Mouse (Mus musculus): Measurements from ENCODE around the gene Tmem14a. TPM values are rescaled to one million over a fixed set of nuclear protein-coding genes. Genes with fewer than 3 reads are reported as not detected.
A peak's percentile ranks its signal among the peaks of the same experiment; 100 is the strongest.
"Not testable (repeated sequence)": the region's sequence is repeated elsewhere in the genome, so short reads cannot be mapped to it uniquely, and the experiment has no call there.

Gene Tmem14a
- polyA plus RNA-seq, 1 experiment from 2014 or later, result 13.5 TPM

- not testable (repeated sequence) for H3K36me3 ChIP-seq (ENCODE audit: control insufficient read depth, insufficient read depth, low read length); DNase-seq (ENCODE audit: low spot score); H3K9ac ChIP-seq (ENCODE audit: low read depth, low read length); H3K4me1 ChIP-seq (replicated peaks; ENCODE audit: control insufficient read depth, insufficient read depth, low read length); H3K4me2 ChIP-seq (replicated peaks; ENCODE audit: low read depth, low read length); H3K27me3 ChIP-seq (ENCODE audit: control insufficient read depth, insufficient read depth, low read length); H3K9me3 ChIP-seq (ENCODE audit: control insufficient read depth, low read length); ATAC-seq (ENCODE audit: low FRiP score); H3K4me3 ChIP-seq (ENCODE audit: low read depth, low read length); H3K27ac ChIP-seq (ENCODE audit: low read depth, low read length)
- WGBS, result 87% methylated on average over 8 of the region's 8 CpGs
These were observed 41.6 kb downstream of the Tmem14a start for GRCm38 (mm10) chr1:21259981-21260380.

DNA sequence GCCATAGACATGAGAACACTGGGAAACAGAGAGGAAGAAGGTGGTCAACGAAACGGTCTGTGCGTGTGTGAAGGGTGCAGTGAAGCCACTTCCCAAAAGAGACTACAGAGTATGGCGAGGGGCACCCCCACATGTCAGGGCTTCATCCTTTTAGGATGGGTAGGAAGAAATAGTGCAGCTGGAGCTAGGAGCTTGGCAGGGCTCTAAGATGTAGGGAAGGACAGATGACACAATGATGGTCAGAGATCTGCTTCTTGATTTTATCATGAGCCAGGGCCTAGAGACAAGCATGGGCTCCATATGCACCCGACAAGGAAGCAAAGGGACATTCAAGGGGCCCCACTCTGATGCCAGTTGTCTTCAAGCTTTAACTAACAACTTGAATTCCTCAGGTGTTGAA, 44.0 kb downstream of the Tmem14a start:
- Histone ChIP-seq H3K4me1 (replicated peaks; ENCODE audit: control insufficient read depth, insufficient read depth, low read length) (no peaks in the 10 kb centered on the region), H3K9ac (ENCODE audit: low read depth, low read length) (no peak overlapping the region), H3K27me3 (ENCODE audit: control insufficient read depth, insufficient read depth, low read length) (no peaks in the 10 kb centered on the region), H3K9me3 (ENCODE audit: control insufficient read depth, low read length) (no peaks in the 10 kb centered on the region), H3K27ac (ENCODE audit: low read depth, low read length) (no peak overlapping the region), H3K4me3 (ENCODE audit: low read depth, low read length) (no peak overlapping the region), H3K36me3 (ENCODE audit: control insufficient read depth, insufficient read depth, low read length) (no peaks in the 10 kb centered on the region), H3K4me2 (replicated peaks; ENCODE audit: low read depth, low read length) (no peak overlapping the region)
- DNase-seq (ENCODE audit: low spot score), result no peak
- no peak for ATAC-seq (ENCODE audit: low FRiP score)
- WGBS, result 92% methylated on average over 5 of the region's 5 CpGs

DNA sequence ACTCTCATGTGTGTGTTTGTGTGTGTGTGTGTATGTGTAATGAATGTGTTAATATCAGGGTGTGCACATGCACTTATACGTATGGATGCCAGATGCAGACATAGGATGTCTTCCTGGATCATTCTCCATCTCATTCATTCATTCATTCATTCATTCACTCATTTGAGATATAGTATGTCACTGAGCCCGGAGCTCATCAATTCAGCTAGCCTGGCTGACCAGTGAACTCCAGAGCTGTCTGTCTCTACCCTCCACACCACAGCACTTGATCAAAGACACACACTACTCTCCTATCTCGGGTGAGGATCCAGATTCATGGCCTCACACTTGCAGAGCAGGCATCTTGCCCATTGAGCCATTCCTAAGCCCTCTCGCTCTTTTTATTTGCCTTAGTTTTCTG, 45.6 kb downstream of the Tmem14a start:
- Histone ChIP-seq H3K4me3 (ENCODE audit: low read depth, low read length) (no peak overlapping the region), H3K36me3 (ENCODE audit: control insufficient read depth, insufficient read depth, low read length) (no peaks in the 10 kb centered on the region), H3K27ac (ENCODE audit: low read depth, low read length) (no peak overlapping the region), H3K9ac (ENCODE audit: low read depth, low read length) (no peak overlapping the region), H3K27me3 (ENCODE audit: control insufficient read depth, insufficient read depth, low read length) (no peaks in the 10 kb centered on the region), H3K4me2 (replicated peaks; ENCODE audit: low read depth, low read length) (no peak overlapping the region), H3K4me1 (replicated peaks; ENCODE audit: control insufficient read depth, insufficient read depth, low read length) (no peaks in the 10 kb centered on the region), H3K9me3 (ENCODE audit: control insufficient read depth, low read length) (no peaks in the 10 kb centered on the region)
- WGBS, result 90% methylated on average over 4 of the region's 4 CpGs
- DNase-seq (ENCODE audit: low spot score), result no peak
- no peak for ATAC-seq (ENCODE audit: low FRiP score)

DNA sequence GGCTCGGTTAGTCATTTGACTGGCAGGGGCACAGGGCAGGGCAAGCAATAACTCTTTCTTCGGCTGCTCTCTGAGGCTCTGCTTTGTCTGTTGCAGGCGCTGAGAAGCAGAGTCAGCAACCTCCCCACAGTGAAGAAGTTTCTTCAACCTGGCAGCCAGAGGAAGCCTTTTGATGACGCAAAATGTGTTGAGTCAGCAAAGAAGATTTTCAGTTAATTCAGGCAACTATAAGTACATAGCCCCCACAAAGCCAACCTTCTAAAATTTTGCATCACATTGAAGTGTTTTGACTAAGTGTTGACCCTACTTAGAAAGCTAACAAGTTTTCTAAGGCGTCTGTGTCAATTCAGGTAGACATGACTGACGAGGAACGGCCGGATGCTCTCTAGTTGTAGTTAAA, 46.4 kb downstream of the Tmem14a start:
- H3K4me1 ChIP-seq (replicated peaks; ENCODE audit: control insufficient read depth, insufficient read depth, low read length), result no peaks in the 10 kb centered on the region
- ATAC-seq (ENCODE audit: low FRiP score) (no peak), DNase-seq (ENCODE audit: low spot score) (no peak)
- H3K9ac ChIP-seq (ENCODE audit: low read depth, low read length), result no peak overlapping the region
- H3K36me3 ChIP-seq (ENCODE audit: control insufficient read depth, insufficient read depth, low read length), result no peaks in the 10 kb centered on the region
- no peak overlapping the region for H3K4me3 ChIP-seq (ENCODE audit: low read depth, low read length)
- H3K9me3 ChIP-seq (ENCODE audit: control insufficient read depth, low read length), result no peaks in the 10 kb centered on the region
- no peak overlapping the region for H3K27ac ChIP-seq (ENCODE audit: low read depth, low read length)
- no peaks in the 10 kb centered on the region for H3K27me3 ChIP-seq (ENCODE audit: control insufficient read depth, insufficient read depth, low read length)
- no peak overlapping the region for H3K4me2 ChIP-seq (replicated peaks; ENCODE audit: low read depth, low read length)
- 80% methylated on average over 8 of the region's 8 CpGs for whole genome bisulfite sequencing

DNA sequence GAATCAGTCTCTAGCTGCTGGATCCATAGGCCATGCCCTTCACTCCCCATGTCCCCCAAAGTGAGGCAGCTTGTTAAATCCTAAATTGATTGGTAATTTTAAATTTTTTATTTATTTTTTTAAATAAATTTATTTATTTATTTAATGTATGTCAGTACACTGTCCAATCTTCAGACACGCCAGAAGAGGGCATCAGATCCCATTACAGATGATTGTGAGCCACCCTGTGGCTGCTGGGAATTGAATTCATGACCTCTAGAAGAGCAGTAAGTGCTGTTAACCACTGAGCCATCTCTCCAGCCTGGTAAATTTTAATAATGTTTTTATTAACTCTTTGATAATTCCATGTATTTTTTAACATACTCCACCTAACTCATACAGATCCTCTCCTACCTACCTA, 48.4 kb downstream of the Tmem14a start:
- whole genome bisulfite sequencing, result 85% methylated on average over 1 of the region's 1 CpGs
- Histone ChIP-seq H3K27me3 (ENCODE audit: control insufficient read depth, insufficient read depth, low read length) (no peaks in the 10 kb centered on the region), H3K36me3 (ENCODE audit: control insufficient read depth, insufficient read depth, low read length) (no peaks in the 10 kb centered on the region), H3K27ac (ENCODE audit: low read depth, low read length) (no peak overlapping the region), H3K4me3 (ENCODE audit: low read depth, low read length) (no peak overlapping the region), H3K9ac (ENCODE audit: low read depth, low read length) (no peak overlapping the region), H3K9me3 (ENCODE audit: control insufficient read depth, low read length) (no peaks in the 10 kb centered on the region), H3K4me2 (replicated peaks; ENCODE audit: low read depth, low read length) (no peak overlapping the region), H3K4me1 (replicated peaks; ENCODE audit: control insufficient read depth, insufficient read depth, low read length) (no peaks in the 10 kb centered on the region)
- DNase-seq (ENCODE audit: low spot score) (no peak), ATAC-seq (ENCODE audit: low FRiP score) (no peak)

- not testable (repeated sequence) for H3K4me1 ChIP-seq (replicated peaks; ENCODE audit: control insufficient read depth, insufficient read depth, low read length)
These were observed 49.1 kb downstream of the Tmem14a start for GRCm38 (mm10) chr1:21267466-21267865.

DNA sequence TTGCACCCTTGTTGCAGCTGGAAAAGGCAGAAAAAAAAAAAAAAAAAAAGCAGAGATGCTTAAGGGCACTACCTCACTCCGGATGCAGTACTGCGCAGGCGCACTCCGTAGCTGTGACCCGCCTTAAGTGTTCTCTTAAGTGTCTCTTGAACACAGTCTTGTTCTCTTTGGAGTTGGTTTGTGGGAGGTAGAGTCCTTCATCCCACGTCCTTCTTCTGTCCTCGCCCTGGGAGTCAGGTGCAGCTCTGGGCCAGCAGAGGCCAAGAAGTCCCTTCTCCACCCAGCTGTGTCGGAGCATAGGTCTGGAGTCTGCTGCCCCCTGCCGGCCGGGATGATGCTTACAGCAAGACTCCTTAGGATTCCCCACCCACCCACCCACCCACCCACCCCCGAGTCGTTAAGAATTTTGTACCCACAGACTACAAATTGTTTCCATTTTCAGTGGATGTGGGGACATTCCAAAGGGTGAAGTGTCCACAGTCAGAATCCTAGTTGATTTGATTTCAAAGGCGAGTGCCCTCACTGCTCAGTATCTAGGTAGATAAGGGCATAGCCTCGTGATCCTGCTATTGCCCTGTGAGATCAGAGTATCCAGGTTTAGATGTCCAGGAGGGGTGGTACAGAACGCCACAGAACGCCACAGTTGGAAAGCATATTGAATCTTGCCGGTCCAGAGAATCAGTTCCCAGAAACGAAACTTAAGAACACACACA, 53.1 kb downstream of the Tmem14a start:
- ATAC-seq (ENCODE audit: low FRiP score) (peak; percentile 80), DNase-seq (ENCODE audit: low spot score) (peak; percentile 87)
- Histone ChIP-seq H3K36me3 (ENCODE audit: control insufficient read depth, insufficient read depth, low read length) (no peaks in the 10 kb centered on the region), H3K27ac (ENCODE audit: low read depth, low read length) (no peak overlapping the region), H3K9ac (ENCODE audit: low read depth, low read length) (no peak overlapping the region), H3K27me3 (ENCODE audit: control insufficient read depth, insufficient read depth, low read length) (no peaks in the 10 kb centered on the region), H3K4me2 (replicated peaks; ENCODE audit: low read depth, low read length) (peak overlapping the region; percentile 23; the same call in 1 of the 2 replicates), H3K4me3 (ENCODE audit: low read depth, low read length) (0 out of 2 replicates have a peak overlapping the region, but pooled peaks have one; percentile 10), H3K4me1 (replicated peaks; ENCODE audit: control insufficient read depth, insufficient read depth, low read length) (no peaks in the 10 kb centered on the region), H3K9me3 (ENCODE audit: control insufficient read depth, low read length) (no peaks in the 10 kb centered on the region)
- 23% methylated on average over 18 of the region's 18 CpGs for WGBS

More at GRCm38 (mm10) chr1:21267466-21267865, 49.1 kb downstream of the Tmem14a start:
- not testable (repeated sequence) for H3K9me3 ChIP-seq (ENCODE audit: control insufficient read depth, low read length); H3K4me3 ChIP-seq (ENCODE audit: low read depth, low read length); ATAC-seq (ENCODE audit: low FRiP score); DNase-seq (ENCODE audit: low spot score); H3K4me2 ChIP-seq (replicated peaks; ENCODE audit: low read depth, low read length); H3K9ac ChIP-seq (ENCODE audit: low read depth, low read length); H3K27me3 ChIP-seq (ENCODE audit: control insufficient read depth, insufficient read depth, low read length); H3K27ac ChIP-seq (ENCODE audit: low read depth, low read length); H3K36me3 ChIP-seq (ENCODE audit: control insufficient read depth, insufficient read depth, low read length)
- WGBS, result 79% methylated on average over 6 of the region's 7 CpGs

- Histone ChIP-seq H3K4me2 (replicated peaks; ENCODE audit: low read depth, low read length) (peak overlapping the region; percentile 23; the same call in 1 of the 2 replicates), H3K4me3 (ENCODE audit: low read depth, low read length) (0 out of 2 replicates have a peak overlapping the region, but pooled peaks have one; percentile 10), H3K36me3 (ENCODE audit: control insufficient read depth, insufficient read depth, low read length) (no peaks in the 10 kb centered on the region), H3K9me3 (ENCODE audit: control insufficient read depth, low read length) (no peaks in the 10 kb centered on the region), H3K27me3 (ENCODE audit: control insufficient read depth, insufficient read depth, low read length) (no peaks in the 10 kb centered on the region), H3K27ac (ENCODE audit: low read depth, low read length) (no peak overlapping the region), H3K9ac (ENCODE audit: low read depth, low read length) (no peak overlapping the region), H3K4me1 (replicated peaks; ENCODE audit: control insufficient read depth, insufficient read depth, low read length) (no peaks in the 10 kb centered on the region)
- peak; percentile 11 for DNase-seq (ENCODE audit: low spot score)
- 31% methylated on average over 14 of the region's 14 CpGs for WGBS
- no peak for ATAC-seq (ENCODE audit: low FRiP score)
These were observed 53.7 kb downstream of the Tmem14a start for GRCm38 (mm10) chr1:21272056-21272431.

- H3K9me3 ChIP-seq (ENCODE audit: control insufficient read depth, low read length), result no peaks in the 10 kb centered on the region
- no peaks in the 10 kb centered on the region for H3K4me1 ChIP-seq (replicated peaks; ENCODE audit: control insufficient read depth, insufficient read depth, low read length)
- no peak overlapping the region for H3K9ac ChIP-seq (ENCODE audit: low read depth, low read length)
- H3K27me3 ChIP-seq (ENCODE audit: control insufficient read depth, insufficient read depth, low read length), result no peaks in the 10 kb centered on the region
- no peak overlapping the region for H3K27ac ChIP-seq (ENCODE audit: low read depth, low read length)
- H3K36me3 ChIP-seq (ENCODE audit: control insufficient read depth, insufficient read depth, low read length), result no peaks in the 10 kb centered on the region
- no peak for DNase-seq (ENCODE audit: low spot score)
- ATAC-seq (ENCODE audit: low FRiP score), result no peak
- H3K4me2 ChIP-seq (replicated peaks; ENCODE audit: low read depth, low read length), result no peak overlapping the region
- no peak overlapping the region for H3K4me3 ChIP-seq (ENCODE audit: low read depth, low read length)
- WGBS, result 95% methylated on average over 6 of the region's 6 CpGs
These were observed 54.7 kb downstream of the Tmem14a start for GRCm38 (mm10) chr1:21273091-21273490.

All from hindbrain, embryonic 11.5 days (tissue).